Mouse (Mus musculus): ENCODE results near the gene Dnah6. TPM values are rescaled to one million over a fixed set of nuclear protein-coding genes. Genes with fewer than 3 reads are reported as not detected.

Dnah6 gene
- polyA plus RNA-seq, 1 experiment from 2014 or later, result 0.14 TPM

- peaks cover 3% of the 10 kb centered on the region; the same call in 1 of the 2 replicates for H3K9me3 ChIP-seq (ENCODE audit: control insufficient read depth, low read length)
- H3K27ac ChIP-seq (replicated peaks; ENCODE audit: low read depth, low read length), result no peak overlapping the region
- H3K4me3 ChIP-seq (replicated peaks; ENCODE audit: low read depth, low read length), result no peak overlapping the region
- 92% methylated on average over 6 of the region's 6 CpGs for WGBS
- ATAC-seq (ENCODE audit: low FRiP score, low TSS enrichment) (no peak), DNase-seq (no peak)
- H3K36me3 ChIP-seq (ENCODE audit: control insufficient read depth, insufficient read depth, low read length), result no peaks in the 10 kb centered on the region
- no peaks in the 10 kb centered on the region for H3K27me3 ChIP-seq (ENCODE audit: control insufficient read depth, insufficient read depth, low read length)
- H3K4me2 ChIP-seq (ENCODE audit: low read length), result no peak overlapping the region
- no peak overlapping the region for H3K9ac ChIP-seq (replicated peaks; ENCODE audit: low read length)
- no peaks in the 10 kb centered on the region for H3K4me1 ChIP-seq (ENCODE audit: control insufficient read depth, insufficient read depth, low read length)
Observed at GRCm38 (mm10) chr6:73054807-73055206, 166.6 kb downstream of the Dnah6 start.

GRCm38 (mm10) chr6:73053526-73053925 lies 167.9 kb downstream of the Dnah6 start:
- no peaks in the 10 kb centered on the region for H3K27me3 ChIP-seq (ENCODE audit: control insufficient read depth, insufficient read depth, low read length)
- DNase-seq (no peak), ATAC-seq (ENCODE audit: low FRiP score, low TSS enrichment) (no peak)
- no peaks in the 10 kb centered on the region for H3K4me1 ChIP-seq (ENCODE audit: control insufficient read depth, insufficient read depth, low read length)
- no peak overlapping the region for H3K27ac ChIP-seq (replicated peaks; ENCODE audit: low read depth, low read length)
- no peaks in the 10 kb centered on the region for H3K36me3 ChIP-seq (ENCODE audit: control insufficient read depth, insufficient read depth, low read length)
- whole genome bisulfite sequencing, result 95% methylated on average over 9 of the region's 9 CpGs
- no peak overlapping the region for H3K4me2 ChIP-seq (ENCODE audit: low read length)
- peaks cover 3% of the 10 kb centered on the region; the same call in 1 of the 2 replicates for H3K9me3 ChIP-seq (ENCODE audit: control insufficient read depth, low read length)
- H3K9ac ChIP-seq (replicated peaks; ENCODE audit: low read length), result no peak overlapping the region
- no peak overlapping the region for H3K4me3 ChIP-seq (replicated peaks; ENCODE audit: low read depth, low read length)

- Histone ChIP-seq H3K27ac (replicated peaks; ENCODE audit: low read depth, low read length) (no peak overlapping the region), H3K4me2 (ENCODE audit: low read length) (no peak overlapping the region), H3K4me1 (ENCODE audit: control insufficient read depth, insufficient read depth, low read length) (no peaks in the 10 kb centered on the region), H3K27me3 (ENCODE audit: control insufficient read depth, insufficient read depth, low read length) (no peaks in the 10 kb centered on the region), H3K9me3 (ENCODE audit: control insufficient read depth, low read length) (no peaks in the 10 kb centered on the region), H3K9ac (replicated peaks; ENCODE audit: low read length) (no peak overlapping the region), H3K4me3 (replicated peaks; ENCODE audit: low read depth, low read length) (no peak overlapping the region), H3K36me3 (ENCODE audit: control insufficient read depth, insufficient read depth, low read length) (no peaks in the 10 kb centered on the region)
- WGBS, result 91% methylated on average over 7 of the region's 7 CpGs
- ATAC-seq (ENCODE audit: low FRiP score, low TSS enrichment) (no peak), DNase-seq (no peak)
Observed at GRCm38 (mm10) chr6:73047259-73047658, 174.2 kb downstream of the Dnah6 start.

GRCm38 (mm10) chr6:73045944-73046343 lies 175.5 kb downstream of the Dnah6 start:
- H3K4me3 ChIP-seq (replicated peaks; ENCODE audit: low read depth, low read length), result no peak overlapping the region
- DNase-seq, result no peak
- no peak overlapping the region for H3K4me2 ChIP-seq (ENCODE audit: low read length)
- no peaks in the 10 kb centered on the region for H3K27me3 ChIP-seq (ENCODE audit: control insufficient read depth, insufficient read depth, low read length)
- no peak for ATAC-seq (ENCODE audit: low FRiP score, low TSS enrichment)
- no peak overlapping the region for H3K27ac ChIP-seq (replicated peaks; ENCODE audit: low read depth, low read length)
- H3K9me3 ChIP-seq (ENCODE audit: control insufficient read depth, low read length), result no peaks in the 10 kb centered on the region
- no peaks in the 10 kb centered on the region for H3K4me1 ChIP-seq (ENCODE audit: control insufficient read depth, insufficient read depth, low read length)
- WGBS, result 89% methylated on average over 3 of the region's 3 CpGs
- H3K36me3 ChIP-seq (ENCODE audit: control insufficient read depth, insufficient read depth, low read length), result no peaks in the 10 kb centered on the region
- no peak overlapping the region for H3K9ac ChIP-seq (replicated peaks; ENCODE audit: low read length)

GRCm38 (mm10) chr6:73042278-73042677 lies 179.2 kb downstream of the Dnah6 start:
- Histone ChIP-seq H3K9me3 (ENCODE audit: control insufficient read depth, low read length) (no peaks in the 10 kb centered on the region), H3K4me1 (ENCODE audit: control insufficient read depth, insufficient read depth, low read length) (no peaks in the 10 kb centered on the region), H3K27me3 (ENCODE audit: control insufficient read depth, insufficient read depth, low read length) (no peaks in the 10 kb centered on the region), H3K4me2 (ENCODE audit: low read length) (no peak overlapping the region), H3K9ac (replicated peaks; ENCODE audit: low read length) (no peak overlapping the region), H3K36me3 (ENCODE audit: control insufficient read depth, insufficient read depth, low read length) (no peaks in the 10 kb centered on the region), H3K4me3 (replicated peaks; ENCODE audit: low read depth, low read length) (no peak overlapping the region), H3K27ac (replicated peaks; ENCODE audit: low read depth, low read length) (no peak overlapping the region)
- 76% methylated on average over 6 of the region's 6 CpGs for WGBS
- DNase-seq (no peak), ATAC-seq (ENCODE audit: low FRiP score, low TSS enrichment) (no peak)

GRCm38 (mm10) chr6:73038291-73038690 lies 183.2 kb downstream of the Dnah6 start:
- DNase-seq (no peak), ATAC-seq (ENCODE audit: low FRiP score, low TSS enrichment) (no peak)
- Histone ChIP-seq H3K27me3 (ENCODE audit: control insufficient read depth, insufficient read depth, low read length) (no peaks in the 10 kb centered on the region), H3K27ac (replicated peaks; ENCODE audit: low read depth, low read length) (no peak overlapping the region), H3K9me3 (ENCODE audit: control insufficient read depth, low read length) (no peaks in the 10 kb centered on the region), H3K4me1 (ENCODE audit: control insufficient read depth, insufficient read depth, low read length) (no peaks in the 10 kb centered on the region), H3K9ac (replicated peaks; ENCODE audit: low read length) (no peak overlapping the region), H3K36me3 (ENCODE audit: control insufficient read depth, insufficient read depth, low read length) (no peaks in the 10 kb centered on the region), H3K4me2 (ENCODE audit: low read length) (no peak overlapping the region), H3K4me3 (replicated peaks; ENCODE audit: low read depth, low read length) (no peak overlapping the region)
- WGBS, result 88% methylated on average over 2 of the region's 2 CpGs

GRCm38 (mm10) chr6:73028853-73029252 lies 192.6 kb downstream of the Dnah6 start:
- WGBS, result 97% methylated on average over 3 of the region's 3 CpGs
- Histone ChIP-seq H3K9me3 (ENCODE audit: control insufficient read depth, low read length) (no peaks in the 10 kb centered on the region), H3K27ac (replicated peaks; ENCODE audit: low read depth, low read length) (no peak overlapping the region), H3K27me3 (ENCODE audit: control insufficient read depth, insufficient read depth, low read length) (no peaks in the 10 kb centered on the region), H3K4me2 (ENCODE audit: low read length) (no peak overlapping the region), H3K4me3 (replicated peaks; ENCODE audit: low read depth, low read length) (no peak overlapping the region), H3K9ac (replicated peaks; ENCODE audit: low read length) (no peak overlapping the region), H3K4me1 (ENCODE audit: control insufficient read depth, insufficient read depth, low read length) (no peaks in the 10 kb centered on the region), H3K36me3 (ENCODE audit: control insufficient read depth, insufficient read depth, low read length) (no peaks in the 10 kb centered on the region)
- DNase-seq (no peak), ATAC-seq (ENCODE audit: low FRiP score, low TSS enrichment) (no peak)

GRCm38 (mm10) chr6:73027881-73028280 lies 193.6 kb downstream of the Dnah6 start:
- DNase-seq, result no peak
- WGBS, result 94% methylated on average over 4 of the region's 4 CpGs
- Histone ChIP-seq H3K4me1 (ENCODE audit: control insufficient read depth, insufficient read depth, low read length) (no peaks in the 10 kb centered on the region), H3K9ac (replicated peaks; ENCODE audit: low read length) (no peak overlapping the region), H3K4me3 (replicated peaks; ENCODE audit: low read depth, low read length) (no peak overlapping the region), H3K27ac (replicated peaks; ENCODE audit: low read depth, low read length) (no peak overlapping the region), H3K27me3 (ENCODE audit: control insufficient read depth, insufficient read depth, low read length) (no peaks in the 10 kb centered on the region), H3K9me3 (ENCODE audit: control insufficient read depth, low read length) (no peaks in the 10 kb centered on the region), H3K4me2 (ENCODE audit: low read length) (no peak overlapping the region), H3K36me3 (ENCODE audit: control insufficient read depth, insufficient read depth, low read length) (no peaks in the 10 kb centered on the region)
- ATAC-seq (ENCODE audit: low FRiP score, low TSS enrichment), result no peak

GRCm38 (mm10) chr6:73026898-73027297 lies 194.6 kb downstream of the Dnah6 start:
- no peaks in the 10 kb centered on the region for H3K36me3 ChIP-seq (ENCODE audit: control insufficient read depth, insufficient read depth, low read length)
- 91% methylated on average over 6 of the region's 6 CpGs for WGBS
- ATAC-seq (ENCODE audit: low FRiP score, low TSS enrichment) (no peak), DNase-seq (peak; percentile 5)
- no peaks in the 10 kb centered on the region for H3K9me3 ChIP-seq (ENCODE audit: control insufficient read depth, low read length)
- no peak overlapping the region for H3K4me3 ChIP-seq (replicated peaks; ENCODE audit: low read depth, low read length)
- H3K4me2 ChIP-seq (ENCODE audit: low read length), result no peak overlapping the region
- H3K9ac ChIP-seq (replicated peaks; ENCODE audit: low read length), result no peak overlapping the region
- no peak overlapping the region for H3K27ac ChIP-seq (replicated peaks; ENCODE audit: low read depth, low read length)
- no peaks in the 10 kb centered on the region for H3K4me1 ChIP-seq (ENCODE audit: control insufficient read depth, insufficient read depth, low read length)
- H3K27me3 ChIP-seq (ENCODE audit: control insufficient read depth, insufficient read depth, low read length), result no peaks in the 10 kb centered on the region

All from midbrain, embryonic 14.5 days (tissue).